Mouse (Mus musculus) bone marrow, adult 2 months (tissue): ENCODE data around the gene Gm42906. TPM values are rescaled to one million over a fixed set of nuclear protein-coding genes. Genes with fewer than 3 reads are reported as not detected.

Experiments used
- H3K27ac ChIP-seq: fragments of 200-500 bp; 2 replicates; pipeline ENCODE4 v1.5.1; 2012; ENCODE audit warnings: low read depth, mild to moderate bottlenecking, control low read depth, inconsistent platforms, low read length; ENCODE audit not compliant: control insufficient read depth, poor library complexity, insufficient read depth
- H3K4me1 ChIP-seq: fragments of 200-500 bp; 2 replicates; pipeline ENCODE4 v1.6.1; 2011; ENCODE audit warnings: low read length; ENCODE audit not compliant: control insufficient read depth, insufficient read depth
- H3K4me3 ChIP-seq: fragments of 200-500 bp; replicated peaks from 2 replicates; pipeline ENCODE3; 2011; ENCODE audit warnings: mild to moderate bottlenecking, low read depth, low read length, control low read depth; ENCODE audit not compliant: control insufficient read depth
- CTCF ChIP-seq: fragments of 200-500 bp; IDR thresholded peaks from 2 replicates; pipeline ENCODE4 v1.5.1; 2011; ENCODE audit warnings: low read length, control low read depth; ENCODE audit not compliant: control insufficient read depth, insufficient read depth
- POLR2A ChIP-seq: fragments of 200-500 bp; IDR thresholded peaks from 2 replicates; pipeline ENCODE4 v1.6.1; 2011; ENCODE audit warnings: low read depth, mild to moderate bottlenecking, control low read depth, low read length, borderline replicate concordance; ENCODE audit not compliant: control insufficient read depth
- WGBS: fragments of 180-500 bp; shearing (Covaris S2); methylation state at CpG from one replicate; pipeline ENCODE4 v1.1.7; 2018; 5-methylcytosine and 5-hydroxymethylcytosine counted together
- polyA plus RNA-seq: library from polyadenylated mRNA; stranded (reverse); fragments of >200 nt; gene quantifications from 2 replicates; pipeline ENCODE4 v1.2.4, GENCODE M21; 2011; ENCODE audit warnings: low replicate concordance; ENCODE audit not compliant: missing spikeins, insufficient read depth, insufficient read length

Gene Gm42906
- polyA plus RNA-seq, 1 experiment = not detected

DNA sequence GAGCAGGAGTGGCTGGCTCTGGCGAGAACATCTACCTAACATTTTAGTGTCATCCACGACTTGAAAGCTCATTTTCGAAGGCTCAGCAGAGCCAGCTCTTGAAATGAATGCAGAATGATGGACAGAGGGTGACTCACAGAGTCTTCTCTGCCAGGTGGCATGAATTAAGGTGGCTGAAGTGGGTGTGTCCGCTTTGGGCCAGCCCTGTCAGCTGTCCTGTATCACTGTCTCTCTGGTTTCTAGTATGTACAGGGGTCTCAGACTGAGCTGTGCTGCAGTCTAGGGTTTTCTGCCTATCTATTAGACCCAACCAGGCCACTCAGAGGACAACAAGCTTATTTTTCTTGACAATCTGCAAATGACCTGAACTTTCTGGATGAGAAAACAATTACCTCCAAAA lies 263.1 kb downstream of the Gm42906 start:
- TF ChIP-seq POLR2A (no peak), CTCF (no peak)
- H3K27ac ChIP-seq = no peak overlapping the region
- WGBS = 75% methylated on average over 4 of the region's 4 CpGs
- H3K4me1 ChIP-seq = no peaks in the 10 kb centered on the region
- H3K4me3 ChIP-seq = no peak overlapping the region

DNA sequence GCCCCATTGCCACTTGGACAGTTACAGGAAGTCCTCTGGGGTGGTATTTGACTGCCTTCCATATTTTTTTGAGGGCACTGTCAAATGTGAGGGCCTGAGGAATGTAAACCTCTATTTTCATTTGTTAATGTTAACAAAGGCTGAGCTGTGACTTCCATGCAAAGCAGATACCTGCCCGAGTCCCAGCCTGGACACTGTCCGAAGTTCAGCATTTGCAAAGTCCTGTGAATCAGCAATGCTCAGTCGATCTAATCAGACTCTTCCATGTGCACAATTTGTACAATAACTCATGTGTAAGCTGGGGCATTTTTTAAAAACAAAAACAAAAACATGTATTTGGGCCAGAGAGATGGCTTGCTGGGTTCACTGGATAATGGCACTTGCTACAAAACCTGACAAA lies 265.3 kb downstream of the Gm42906 start:
- TF ChIP-seq CTCF (no peak), POLR2A (no peak)
- WGBS = 80% methylated on average over 3 of the region's 3 CpGs
- H3K4me3 ChIP-seq = no peak overlapping the region
- no peaks in the 10 kb centered on the region for H3K4me1 ChIP-seq
- no peak overlapping the region for H3K27ac ChIP-seq

DNA sequence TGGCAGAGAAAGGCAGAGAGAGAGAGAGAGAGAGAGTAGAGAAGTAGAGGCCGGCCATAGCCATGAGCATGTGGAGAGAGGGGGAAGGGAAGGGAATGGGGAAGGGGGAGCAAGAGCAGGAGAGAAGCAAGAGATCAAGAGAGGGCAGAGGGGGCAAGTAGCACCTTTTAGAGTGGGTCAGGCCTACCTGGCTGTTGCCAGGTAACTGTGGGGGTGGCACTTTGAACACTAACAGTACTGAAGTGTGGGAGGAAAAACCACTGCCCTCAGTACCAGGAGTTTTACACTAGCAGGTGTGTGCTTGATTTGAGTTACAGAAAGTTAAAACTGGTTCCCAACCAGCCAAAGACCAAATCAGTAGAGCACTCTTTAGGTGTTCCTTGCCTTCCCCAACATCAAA lies 272.7 kb downstream of the Gm42906 start:
- TF ChIP-seq CTCF (no peak), POLR2A (no peak)
- H3K4me3 ChIP-seq = no peak overlapping the region
- no peak overlapping the region for H3K27ac ChIP-seq
- WGBS = 77% methylated on average over 1 of the region's 1 CpGs
- H3K4me1 ChIP-seq = no peaks in the 10 kb centered on the region

DNA sequence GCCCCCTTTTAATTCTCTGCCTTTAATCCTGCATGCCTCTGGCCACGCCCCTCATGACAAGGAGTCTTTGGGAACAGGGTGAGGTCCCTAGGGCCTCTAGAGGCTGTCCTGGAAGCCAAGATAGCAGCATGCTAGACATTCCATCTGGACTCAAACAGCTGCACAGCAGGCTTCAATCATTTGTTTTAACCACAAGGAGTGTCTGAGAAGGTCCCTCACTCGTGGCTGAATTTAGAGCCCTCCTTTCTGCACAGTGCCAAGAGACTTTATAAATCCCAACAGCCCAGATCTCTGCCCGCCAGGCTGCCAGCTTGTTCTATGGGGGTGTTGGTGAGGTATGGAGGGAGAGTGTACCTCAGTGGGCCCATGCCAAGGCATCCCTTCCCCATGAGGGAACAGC lies 273.2 kb downstream of the Gm42906 start:
- Histone ChIP-seq H3K4me1 (no peaks in the 10 kb centered on the region), H3K27ac (no peak overlapping the region), H3K4me3 (no peak overlapping the region)
- 57% methylated on average over 3 of the region's 3 CpGs for WGBS
- TF ChIP-seq CTCF (no peak), POLR2A (no peak)

DNA sequence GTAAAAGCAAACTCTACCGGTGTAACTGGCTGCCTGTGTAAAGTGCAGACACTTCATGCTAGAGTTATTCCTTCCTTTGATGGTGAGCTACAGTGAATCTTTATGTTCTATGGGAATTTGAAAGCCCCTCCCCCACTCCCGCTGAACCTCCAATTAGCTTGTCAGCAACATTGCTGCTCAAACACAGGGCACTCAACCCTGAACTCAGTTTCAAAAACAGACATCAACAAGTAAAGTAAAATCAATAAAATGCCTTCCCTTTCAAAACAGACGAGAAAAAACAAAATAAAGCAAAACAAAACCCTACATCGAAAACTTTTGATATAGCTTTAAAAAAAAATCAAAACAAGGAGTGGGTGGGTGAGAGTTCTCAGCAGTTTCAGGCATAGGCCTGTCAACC lies 273.9 kb downstream of the Gm42906 start:
- H3K27ac ChIP-seq = no peak overlapping the region
- 78% methylated on average over 4 of the region's 4 CpGs for WGBS
- H3K4me1 ChIP-seq = no peaks in the 10 kb centered on the region
- H3K4me3 ChIP-seq = no peak overlapping the region
- no peak for TF ChIP-seq POLR2A
- TF ChIP-seq CTCF = no peak

DNA sequence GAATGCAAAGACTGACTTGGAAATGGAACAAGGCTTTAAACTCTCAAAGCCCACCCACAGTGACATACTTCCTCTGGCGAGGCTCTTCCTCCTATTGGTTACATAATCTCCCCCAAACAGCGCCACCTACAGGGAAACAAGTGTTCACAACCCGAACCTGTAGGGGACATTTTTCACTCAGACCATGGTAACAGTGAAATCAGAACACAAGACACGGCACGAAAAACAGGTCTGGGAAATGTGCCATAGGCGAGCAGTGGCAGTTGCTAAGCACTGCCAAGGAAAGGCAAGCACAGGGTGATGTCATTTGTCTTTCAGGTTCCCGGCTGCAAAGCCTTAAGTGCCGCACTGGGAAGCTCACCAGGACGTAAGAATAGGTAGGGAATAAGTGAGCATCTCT lies 276.4 kb downstream of the Gm42906 start:
- Histone ChIP-seq H3K4me1 (no peaks in the 10 kb centered on the region), H3K27ac (no peak overlapping the region), H3K4me3 (no peak overlapping the region)
- TF ChIP-seq POLR2A = no peak
- TF ChIP-seq CTCF = no peak
- 80% methylated on average over 9 of the region's 9 CpGs for WGBS

DNA sequence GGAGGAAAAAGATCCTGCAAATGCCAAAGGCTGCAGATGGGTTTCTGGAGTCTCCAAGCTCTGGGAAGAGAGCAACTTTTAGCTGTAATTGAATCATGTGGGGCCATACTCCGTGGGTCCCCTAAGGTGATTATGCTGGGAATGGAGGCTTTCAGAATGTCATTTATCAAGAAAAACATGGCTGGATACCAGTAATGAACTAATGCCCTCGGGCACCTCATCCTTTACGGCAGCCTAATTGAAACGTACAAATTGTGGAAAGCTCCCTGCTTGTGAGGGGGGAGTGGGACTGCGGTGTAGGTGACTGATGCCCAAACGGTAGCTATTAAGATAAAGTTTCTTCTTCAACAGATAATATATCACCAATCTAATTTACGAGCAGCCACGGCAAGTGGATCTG lies 278.5 kb downstream of the Gm42906 start:
- TF ChIP-seq POLR2A = no peak
- no peak for TF ChIP-seq CTCF
- no peaks in the 10 kb centered on the region for H3K4me1 ChIP-seq
- 82% methylated on average over 8 of the region's 8 CpGs for WGBS
- H3K4me3 ChIP-seq = no peak overlapping the region
- H3K27ac ChIP-seq = no peak overlapping the region

DNA sequence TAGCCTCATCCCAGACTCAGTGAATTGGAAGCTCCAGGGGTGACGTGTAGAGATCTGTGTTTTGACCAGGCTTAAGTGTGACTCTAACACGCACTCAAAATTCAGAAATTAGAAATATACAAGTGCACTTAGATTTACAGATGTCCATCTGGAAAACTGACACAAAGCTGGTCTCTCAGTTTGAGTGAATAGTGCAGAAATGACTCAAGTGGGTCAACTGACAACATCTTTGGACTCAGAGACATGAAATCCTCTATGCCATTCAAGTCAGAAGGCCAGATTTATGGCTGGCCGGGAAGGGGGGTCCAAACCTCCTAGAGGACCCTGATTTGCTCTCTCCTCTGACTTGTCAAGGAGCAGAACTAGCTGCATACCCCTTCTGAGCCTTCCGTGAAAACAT lies 279.9 kb downstream of the Gm42906 start:
- 84% methylated on average over 4 of the region's 4 CpGs for WGBS
- Histone ChIP-seq H3K27ac (no peak overlapping the region), H3K4me1 (no peaks in the 10 kb centered on the region), H3K4me3 (no peak overlapping the region)
- TF ChIP-seq CTCF = no peak
- no peak for TF ChIP-seq POLR2A

DNA sequence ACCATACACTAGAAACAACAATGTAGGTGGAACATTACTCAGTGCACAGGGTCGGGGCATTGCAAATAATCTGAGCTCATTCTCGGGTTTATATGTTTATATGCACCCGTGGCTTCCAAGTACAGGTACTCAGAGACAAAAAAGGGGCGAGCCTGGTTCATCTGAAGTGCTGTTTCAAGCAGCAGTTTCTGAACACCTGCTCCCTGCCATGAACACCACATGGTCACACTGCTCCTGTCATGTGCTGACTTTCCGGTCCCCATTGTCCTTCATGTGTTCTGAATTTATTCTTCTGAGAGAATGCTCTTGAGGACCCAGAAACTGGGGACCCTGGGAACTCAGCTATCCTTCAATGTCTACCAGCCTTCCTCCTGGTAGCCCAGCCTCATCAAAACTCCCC lies 282.2 kb downstream of the Gm42906 start:
- WGBS = 64% methylated on average over 5 of the region's 5 CpGs
- no peak overlapping the region for H3K27ac ChIP-seq
- H3K4me3 ChIP-seq = no peak overlapping the region
- TF ChIP-seq POLR2A (no peak), CTCF (no peak)
- H3K4me1 ChIP-seq = no peaks in the 10 kb centered on the region
